ENCODE assay signal across 8 mouse cellular contexts in the genomic region with DNA sequence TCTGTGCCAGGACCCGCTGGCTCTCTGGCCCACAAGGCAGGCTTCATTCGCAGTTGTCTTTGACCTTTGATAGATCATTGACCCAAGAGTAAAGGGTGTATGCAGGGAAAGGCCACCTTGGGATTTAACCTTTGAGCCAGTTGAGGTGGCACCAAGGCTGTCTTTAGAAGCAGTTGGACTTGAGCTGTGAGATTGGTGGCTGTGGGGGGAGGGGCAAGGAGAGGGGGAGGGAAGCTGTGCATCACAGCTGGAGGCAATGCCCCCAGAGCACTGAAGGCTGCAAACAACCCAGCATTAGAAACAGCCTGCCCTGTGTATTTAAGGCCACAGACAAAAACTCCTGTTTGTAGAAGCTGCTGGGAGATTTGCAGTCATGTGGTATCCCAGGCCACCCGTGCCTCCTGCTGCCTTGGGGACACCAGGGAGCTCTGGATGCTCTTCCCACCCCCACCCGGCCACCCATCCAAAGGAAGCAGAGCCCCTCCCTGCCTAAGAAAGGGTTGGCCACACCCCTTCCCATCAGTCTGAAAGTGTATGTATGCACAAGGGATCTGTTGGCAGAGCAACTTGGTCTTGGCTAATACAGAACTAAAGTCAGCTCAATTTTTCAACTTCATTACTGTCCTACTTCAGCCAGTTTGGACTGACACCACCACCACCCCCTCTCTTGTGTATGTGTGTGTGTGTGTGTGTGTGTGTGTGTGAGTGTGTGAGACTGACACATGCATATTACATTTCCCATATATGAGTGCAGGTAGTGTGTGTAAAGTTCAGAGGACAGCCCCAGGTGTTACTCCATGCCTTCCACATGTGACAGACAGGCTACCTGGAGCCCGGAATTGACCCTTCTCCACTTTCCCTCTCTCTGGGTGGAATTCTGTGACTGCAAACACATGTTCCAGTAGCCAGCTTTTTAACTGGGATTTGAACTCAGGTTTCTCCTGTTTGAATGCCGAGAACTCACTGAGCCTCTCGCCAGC. TPM values are rescaled to one million over a fixed set of nuclear protein-coding genes. Genes with fewer than 3 reads are reported as not detected.
DNase-seq lines count a peak whose midpoint lies in the region; ATAC-seq and TF ChIP-seq lines count a peak whose summit lies in the region.

No protein-coding gene starts in this region.

- no peaks in the 10 kb centered on the region for H3K36me3 ChIP-seq in kidney, embryonic 14.5 days (ENCODE audit: control insufficient read depth, insufficient read depth, low read length)
- no peaks in the 10 kb centered on the region for H3K36me3 ChIP-seq in forebrain, embryonic 12.5 days (replicated peaks)

- H3K4me1 ChIP-seq in kidney, embryonic 14.5 days (ENCODE audit: control insufficient read depth, insufficient read depth, low read length): no peaks in the 10 kb centered on the region
- H3K4me1 ChIP-seq in forebrain, embryonic 12.5 days: peaks cover 24% of the 10 kb centered on the region

- H3K4me2 ChIP-seq in kidney, embryonic 14.5 days (replicated peaks; ENCODE audit: low read depth, low read length): no peak overlapping the region
- H3K4me2 ChIP-seq in forebrain, embryonic 12.5 days: no peak overlapping the region

- no peaks in the 10 kb centered on the region for H3K9me3 ChIP-seq in kidney, embryonic 14.5 days (ENCODE audit: control insufficient read depth, low read length)
- H3K9me3 ChIP-seq in forebrain, embryonic 12.5 days: no peaks in the 10 kb centered on the region

- H3K4me3 ChIP-seq in kidney, embryonic 14.5 days (ENCODE audit: low read length): no peak overlapping the region
- H3K4me3 ChIP-seq in forebrain, embryonic 12.5 days (replicated peaks): no peak overlapping the region

- no peak overlapping the region for H3K9ac ChIP-seq in kidney, embryonic 14.5 days (ENCODE audit: low read depth, low read length)
- H3K9ac ChIP-seq in forebrain, embryonic 12.5 days: no peak overlapping the region

- H3K27ac ChIP-seq in kidney, embryonic 14.5 days (ENCODE audit: low read depth, low read length): no peak overlapping the region
- H3K27ac ChIP-seq in forebrain, embryonic 12.5 days: no peak overlapping the region

- TF ChIP-seq CTCF in brain, embryonic 14.5 days (IDR thresholded peaks at IDR 0.05; ENCODE audit: borderline replicate concordance, extremely low read depth, insufficient read depth, insufficient read length): no peak

- DNase-seq in kidney, adult 9 months: peak; percentile 67
- peak; percentile 69 for DNase-seq in NIH3T3 (ENCODE audit: low read depth)
- DNase-seq in brain, embryonic 14.5 days (ENCODE audit: low read depth): peak; percentile 25
- DNase-seq in lung, postnatal 14 days: peak; percentile 49
- DNase-seq in gastrocnemius, postnatal 14 days: no peak
- DNase-seq in ovary, postnatal 10 days (ENCODE audit: low spot score): no peak

- no peaks in the 10 kb centered on the region for H3K27me3 ChIP-seq in kidney, embryonic 14.5 days (ENCODE audit: control insufficient read depth, insufficient read depth, low read length)
- H3K27me3 ChIP-seq in forebrain, embryonic 12.5 days: no peaks in the 10 kb centered on the region

- TF ChIP-seq POLR2A in brain, embryonic 14.5 days (IDR thresholded peaks at IDR 0.05; ENCODE audit: borderline replicate concordance, extremely low read depth, insufficient read depth, insufficient read length, poor library complexity, severe bottlenecking): no peak

- 59% methylated on average over 7 of the region's 7 CpGs for WGBS in kidney, embryonic 14.5 days
- 55% methylated on average over 7 of the region's 7 CpGs for WGBS in forebrain, embryonic 12.5 days

- intact Hi-C loops in gastrocnemius, postnatal 14 days (cut with DNase I; ENCODE audit: low total_unique reads): loop anchor here (10.0 kb wide), 2 partner anchors 305 to 405 kb away; no protein-coding TSS in a partner anchor

- ATAC-seq in kidney, embryonic 14.5 days (ENCODE audit: low FRiP score, low TSS enrichment): no peak
- ATAC-seq in forebrain, embryonic 12.5 days (ENCODE audit: low FRiP score): no peak

RNA-seq across cellular contexts. Expression of gene Trpm1, which starts 6.3 kb away (rescaled TPM):
- polyA plus RNA-seq in kidney, embryonic 14.5 days (2014; fragmentation: Nextera tagmentation; extraction: Ambion mirVana): not detected in 2 replicates
- polyA plus RNA-seq in brain, embryonic 14.5 days (2012; rRNA removed): 0.20 and 0.31 TPM in 2 replicates
- total RNA-seq in gastrocnemius, postnatal 14 days (2021): under 1 TPM; 0.51 to 0.78 TPM
- polyA plus RNA-seq in forebrain, embryonic 12.5 days (2016; fragmentation: Nextera tagmentation; extraction: Ambion mirVana): 0.63 and 2.0 TPM in 2 replicates

Comparison
In these comparisons a context has a peak if more than half of its experiments do, and no peak if none do; other contexts are left out.
1. DNase-seq: peak in kidney, adult 9 months (single experiment), NIH3T3 (single experiment), brain, embryonic 14.5 days (single experiment) and lung, postnatal 14 days (single experiment); none in gastrocnemius, postnatal 14 days (single experiment) and ovary, postnatal 10 days (single experiment).